Mouse (Mus musculus): ENCODE measurements around the gene Ndufa6.
"Not testable (repeated sequence)": the region's sequence is repeated elsewhere in the genome, so short reads cannot be mapped to it uniquely, and the experiment has no call there.

Ndufa6 gene

DNA sequence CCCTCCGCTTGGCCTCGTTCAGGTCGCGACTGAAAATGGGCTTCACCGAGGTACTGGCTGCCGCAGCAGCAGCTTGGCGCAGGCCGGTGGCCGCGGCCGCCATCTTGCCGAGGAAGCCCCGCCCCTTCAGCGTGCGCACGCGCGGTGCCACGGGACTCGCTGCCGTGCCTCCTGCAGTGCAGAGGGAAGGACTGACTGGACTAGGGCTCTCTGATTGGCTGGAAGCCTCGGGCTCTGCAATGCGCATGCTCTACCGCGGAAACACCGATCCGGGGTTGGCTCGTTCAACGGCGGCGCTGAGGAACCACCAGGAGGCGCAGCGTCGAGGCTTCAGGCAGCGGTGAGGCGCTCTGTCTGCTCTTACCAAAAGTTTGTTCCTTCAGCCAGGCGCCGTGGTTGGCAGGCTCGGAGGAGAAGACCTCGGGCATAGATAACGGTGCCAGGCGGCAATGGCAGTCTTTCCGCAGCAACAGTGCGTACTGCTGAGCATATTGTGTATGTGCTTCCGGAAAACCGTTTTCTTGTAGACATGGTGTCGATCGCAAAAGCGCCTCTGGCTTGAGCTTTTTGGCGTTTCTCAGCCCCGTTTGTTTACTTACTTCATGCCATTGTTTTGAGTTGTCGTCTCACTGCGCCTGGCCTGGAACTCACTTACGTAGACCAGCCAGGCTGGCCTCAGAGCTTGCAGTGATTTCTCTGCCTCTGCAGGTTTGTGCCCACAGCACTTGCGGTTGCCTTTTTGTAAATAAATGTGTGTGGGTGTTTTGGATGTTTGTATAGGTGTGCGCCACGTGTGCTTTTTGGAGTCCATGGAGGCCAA lies at the start of gene Ndufa6:
Gene Ndufa6, minus strand, starts transcription at position 197 of the 820 bp plus-strand sequence.
- DNase-seq (ENCODE audit: low spot score), result peak; percentile 99

DNA sequence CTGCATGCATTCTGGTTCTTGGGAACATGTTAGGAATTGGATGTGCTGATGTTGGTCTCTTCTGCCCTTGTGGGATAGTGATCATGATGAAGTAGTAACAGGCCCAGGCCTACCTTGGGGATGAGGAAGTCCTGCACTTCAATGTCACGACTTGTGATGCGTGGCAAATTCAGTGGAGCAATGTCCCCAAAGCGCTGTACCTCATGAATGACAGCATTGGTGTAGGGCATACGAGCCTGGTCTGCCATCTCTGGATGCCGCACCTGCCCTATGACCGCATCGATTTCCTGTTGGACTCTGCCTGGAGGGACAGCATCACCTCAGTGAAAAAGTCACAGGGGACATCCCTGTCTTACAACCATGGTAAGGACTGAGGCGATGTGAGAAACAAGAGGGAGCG lies 49.5 kb upstream of the Ndufa6 start:
- DNase-seq (ENCODE audit: low spot score), result no peak

DNA sequence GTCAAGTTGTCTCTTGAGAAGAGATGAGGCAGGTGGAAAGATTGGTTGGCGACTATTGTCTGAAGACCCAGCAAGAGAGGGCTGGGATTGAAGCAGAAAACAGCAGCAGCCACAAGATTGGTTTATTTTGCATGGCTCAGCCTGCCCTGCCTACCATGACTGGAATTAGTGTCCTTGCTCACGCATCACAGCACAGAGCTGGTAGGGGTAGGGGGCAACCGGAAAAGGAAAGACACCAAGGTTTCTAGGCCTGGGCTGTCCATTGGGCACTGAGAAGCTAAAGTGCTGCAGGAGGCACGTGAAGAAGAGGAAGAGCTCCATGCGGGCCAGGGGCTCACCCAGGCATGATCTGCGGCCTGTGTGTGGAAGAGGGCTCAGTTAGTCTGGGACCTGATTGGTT lies 48.6 kb upstream of the Ndufa6 start:
- DNase-seq (ENCODE audit: low spot score), result no peak

DNA sequence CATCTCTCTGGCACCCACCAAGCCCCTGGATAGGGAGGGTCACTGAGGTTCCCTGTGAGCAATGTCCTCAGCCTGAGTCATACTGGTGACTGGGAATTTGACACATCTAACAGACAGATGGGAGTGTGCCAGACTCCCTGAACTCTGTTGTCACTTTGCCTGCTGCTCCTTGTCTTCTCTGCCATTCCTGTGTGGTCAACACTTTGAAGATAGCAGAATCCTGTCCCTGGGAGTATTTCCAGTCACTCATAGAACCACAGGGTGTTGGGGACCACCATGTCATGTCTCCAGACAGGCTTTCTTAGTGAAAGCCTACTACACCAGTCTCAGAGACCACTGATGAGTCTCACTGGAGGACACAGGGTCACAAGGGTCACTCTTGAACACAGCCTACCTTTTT lies 48.0 kb upstream of the Ndufa6 start:
- DNase-seq (ENCODE audit: low spot score), result no peak

DNA sequence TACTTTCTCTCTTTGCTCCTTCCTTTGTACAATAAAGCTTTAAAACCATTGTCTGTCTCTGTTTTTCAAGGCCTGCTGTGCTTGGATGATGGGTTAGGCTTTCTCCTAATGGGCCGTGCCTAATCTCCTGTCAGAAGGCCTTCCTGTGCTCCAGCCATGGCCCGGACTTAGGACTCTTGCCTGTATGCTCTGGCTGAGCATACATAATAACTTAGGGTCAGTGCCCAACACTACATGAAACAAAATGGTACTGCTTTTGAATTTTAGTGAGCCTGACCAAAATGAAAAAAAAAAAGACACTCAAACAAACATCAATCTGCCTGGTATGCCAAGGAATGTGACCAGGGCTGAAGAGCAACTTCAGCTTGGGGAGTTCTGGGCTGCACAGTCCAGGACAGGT lies 47.4 kb upstream of the Ndufa6 start:
- DNase-seq (ENCODE audit: low spot score), result no peak

DNA sequence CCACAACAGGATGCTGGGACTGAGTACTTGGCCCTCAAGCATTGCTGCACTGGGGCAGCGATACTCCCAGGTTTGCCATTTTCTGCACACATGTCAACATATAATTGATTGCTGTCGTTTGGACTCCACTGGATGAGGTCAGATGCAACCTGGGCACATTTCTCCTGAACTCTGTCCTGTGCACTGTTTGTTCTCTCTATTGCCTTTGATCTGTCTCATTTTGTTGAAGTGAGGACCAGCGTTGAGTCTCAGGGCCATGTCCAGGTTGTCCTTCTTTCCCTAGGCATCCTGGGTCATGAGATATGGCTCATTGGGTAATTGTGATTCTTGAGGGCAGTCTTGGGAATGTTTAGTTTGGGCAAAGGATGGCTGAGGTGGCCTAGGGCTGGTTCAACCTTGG lies 41.8 kb upstream of the Ndufa6 start:
- not testable (repeated sequence) for DNase-seq (ENCODE audit: low spot score)

DNA sequence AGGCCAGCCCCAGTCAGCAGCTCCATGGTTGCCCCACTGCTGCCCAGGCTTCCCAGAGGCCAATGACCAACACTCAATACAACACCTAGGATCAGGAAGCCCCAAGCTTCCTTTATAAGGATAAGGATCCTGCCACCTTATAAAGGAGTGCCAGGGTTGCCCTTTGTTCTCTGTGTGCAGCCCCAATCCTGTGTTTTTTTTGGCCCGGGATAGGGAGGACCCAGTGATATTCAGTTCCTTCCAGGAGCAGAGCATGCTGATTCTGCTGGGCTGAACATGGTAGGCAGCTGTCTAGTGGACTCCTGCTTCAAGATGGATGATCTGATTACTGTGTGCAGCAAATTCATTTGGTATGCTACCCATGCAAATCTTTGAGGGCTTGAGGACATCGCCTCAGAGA lies 39.8 kb upstream of the Ndufa6 start, which contains the start of gene Cyp2d11:
Gene Cyp2d11, minus strand, starts transcription at position 101 of the 400 bp plus-strand sequence.
- DNase-seq (ENCODE audit: low spot score), result not testable (repeated sequence)

DNA sequence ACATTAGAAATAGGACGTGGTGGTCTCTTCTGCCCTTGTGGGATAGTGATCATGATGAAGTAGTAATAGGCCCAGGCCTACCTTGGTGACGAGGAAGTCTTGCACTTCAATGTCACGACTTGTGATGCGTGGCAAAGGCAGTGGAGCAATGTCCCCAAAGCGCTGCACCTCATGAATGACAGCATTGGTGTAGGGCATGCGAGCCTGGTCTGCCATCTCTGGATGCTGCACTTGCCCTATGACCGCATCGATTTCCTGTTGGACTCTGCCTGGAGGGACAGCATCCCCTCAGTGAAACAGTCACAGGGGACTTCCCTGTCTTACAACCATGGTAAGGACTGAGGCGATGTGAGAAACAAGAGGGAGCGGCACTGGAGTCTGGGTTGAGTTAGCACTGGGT lies 35.8 kb upstream of the Ndufa6 start:
- not testable (repeated sequence) for DNase-seq (ENCODE audit: low spot score)

DNA sequence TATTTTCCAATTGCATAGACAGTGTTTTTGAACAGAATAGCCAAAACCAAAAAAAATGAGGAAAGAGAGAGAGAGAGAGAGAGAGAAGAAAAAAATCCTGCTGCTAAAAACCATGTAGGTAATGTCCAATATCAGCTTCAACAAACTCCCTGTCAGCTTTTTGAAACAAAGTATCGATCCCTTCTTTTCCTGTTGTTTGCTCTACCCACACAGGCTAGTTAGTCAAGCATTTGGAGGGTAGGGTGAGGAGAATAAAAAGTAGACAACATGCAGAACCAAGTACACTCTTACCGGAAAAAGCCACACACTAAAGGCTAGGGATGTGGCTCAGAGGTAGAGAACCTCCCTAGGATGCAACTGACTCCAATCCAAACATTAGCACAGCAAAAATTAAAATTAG lies 31.6 kb upstream of the Ndufa6 start:
- no peak for DNase-seq (ENCODE audit: low spot score)

DNA sequence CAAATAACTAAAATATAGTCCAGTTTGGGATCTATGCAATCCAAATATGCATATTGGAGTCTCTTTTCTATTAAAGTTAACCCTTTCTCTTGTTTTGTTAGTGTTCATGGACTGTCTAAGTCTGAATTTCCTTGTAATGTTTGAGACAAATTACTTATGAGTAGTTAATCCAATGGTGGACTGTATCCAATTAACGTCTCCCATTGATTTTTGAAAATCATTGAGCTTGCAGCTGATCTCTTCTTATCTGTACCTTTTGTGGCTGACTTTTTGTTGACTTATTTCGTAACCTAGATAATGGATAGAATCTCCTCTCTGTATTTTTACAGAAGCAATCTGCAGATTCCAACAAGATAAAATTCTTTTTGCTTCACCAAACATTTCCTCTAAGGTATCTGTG lies 28.3 kb upstream of the Ndufa6 start:
- no peak for DNase-seq (ENCODE audit: low spot score)

DNA sequence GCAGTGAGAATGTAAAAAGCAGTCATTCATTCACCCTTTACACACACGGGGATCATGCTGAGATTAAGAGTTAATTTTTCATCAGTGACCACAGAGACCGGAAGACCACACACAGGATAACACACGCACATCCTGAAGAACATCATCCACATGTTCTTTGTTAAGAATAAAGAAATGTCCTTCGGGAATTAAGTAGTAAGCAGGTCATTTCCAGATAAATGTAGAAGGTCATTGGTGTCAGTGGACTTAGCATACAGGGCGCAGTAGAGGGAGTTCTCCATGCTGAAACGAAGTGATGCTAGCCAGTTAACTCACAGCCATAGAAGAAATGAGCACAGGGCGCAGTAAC lies 26.6 kb upstream of the Ndufa6 start:
- DNase-seq (ENCODE audit: low spot score), result no peak

DNA sequence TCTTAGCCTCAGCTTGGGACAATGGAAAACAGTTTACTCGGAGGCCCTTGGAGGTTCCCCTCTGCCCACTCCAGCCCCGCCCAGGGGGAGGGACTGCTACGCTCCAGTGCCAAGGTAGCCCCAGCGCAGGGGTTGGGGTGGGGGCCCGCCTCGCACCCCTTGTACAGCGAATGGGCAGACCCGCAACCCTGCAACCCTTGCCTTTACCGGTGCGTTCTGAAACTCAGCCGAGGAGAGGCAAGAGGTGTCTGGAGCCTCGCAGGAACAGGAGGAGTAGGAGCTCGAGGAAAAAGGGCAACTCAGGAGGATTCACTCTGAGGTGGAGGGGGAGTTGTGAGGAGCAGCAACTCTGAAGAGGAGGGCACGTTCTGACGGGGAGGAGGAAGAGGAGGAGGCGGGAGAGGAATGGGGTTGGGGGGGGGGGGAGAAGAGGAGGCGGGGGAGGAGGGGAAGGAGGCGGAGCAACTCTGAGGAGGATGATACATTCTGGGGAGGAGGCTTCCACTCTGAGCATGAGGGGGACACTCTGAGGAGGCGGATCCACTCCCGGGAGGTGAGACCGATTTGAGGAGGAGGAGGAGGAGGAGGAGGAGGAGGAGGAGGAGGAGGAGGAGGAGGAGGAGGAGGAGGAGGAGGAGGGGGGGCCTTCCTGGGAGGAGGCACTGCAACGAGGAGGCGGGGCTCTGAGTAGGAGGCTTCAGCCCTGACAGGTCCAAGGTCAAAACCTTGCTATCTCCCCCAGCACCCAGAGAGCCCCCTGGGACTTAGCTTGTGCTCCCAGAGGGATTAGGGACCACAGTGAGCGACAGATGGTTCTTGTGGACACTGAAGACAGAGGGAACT lies 26.0 kb upstream of the Ndufa6 start, which contains the start of gene Cyp2d22:
Gene Cyp2d22, minus strand, starts transcription at position 390 of the 843 bp plus-strand sequence.
- DNase-seq (ENCODE audit: low spot score), result peak; percentile 58

DNA sequence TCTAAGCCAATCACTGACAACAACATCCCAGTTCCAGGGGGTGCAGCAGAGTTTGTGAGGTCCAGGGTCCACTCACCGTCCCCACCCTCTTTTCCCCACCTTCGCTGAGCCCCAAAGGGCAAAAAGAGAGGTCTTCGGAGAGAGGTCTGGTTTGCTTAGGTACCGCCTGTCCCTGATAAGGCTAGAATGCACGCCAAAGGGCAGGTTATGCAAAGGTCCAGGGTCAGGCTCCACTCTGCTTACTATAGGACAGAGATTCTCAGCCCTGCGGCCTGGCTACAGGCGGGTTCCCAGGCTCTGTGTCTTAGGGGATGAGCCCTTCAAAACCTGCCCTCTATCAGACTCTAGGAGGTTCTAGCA lies 25.4 kb upstream of the Ndufa6 start:
- DNase-seq (ENCODE audit: low spot score), result no peak

DNA sequence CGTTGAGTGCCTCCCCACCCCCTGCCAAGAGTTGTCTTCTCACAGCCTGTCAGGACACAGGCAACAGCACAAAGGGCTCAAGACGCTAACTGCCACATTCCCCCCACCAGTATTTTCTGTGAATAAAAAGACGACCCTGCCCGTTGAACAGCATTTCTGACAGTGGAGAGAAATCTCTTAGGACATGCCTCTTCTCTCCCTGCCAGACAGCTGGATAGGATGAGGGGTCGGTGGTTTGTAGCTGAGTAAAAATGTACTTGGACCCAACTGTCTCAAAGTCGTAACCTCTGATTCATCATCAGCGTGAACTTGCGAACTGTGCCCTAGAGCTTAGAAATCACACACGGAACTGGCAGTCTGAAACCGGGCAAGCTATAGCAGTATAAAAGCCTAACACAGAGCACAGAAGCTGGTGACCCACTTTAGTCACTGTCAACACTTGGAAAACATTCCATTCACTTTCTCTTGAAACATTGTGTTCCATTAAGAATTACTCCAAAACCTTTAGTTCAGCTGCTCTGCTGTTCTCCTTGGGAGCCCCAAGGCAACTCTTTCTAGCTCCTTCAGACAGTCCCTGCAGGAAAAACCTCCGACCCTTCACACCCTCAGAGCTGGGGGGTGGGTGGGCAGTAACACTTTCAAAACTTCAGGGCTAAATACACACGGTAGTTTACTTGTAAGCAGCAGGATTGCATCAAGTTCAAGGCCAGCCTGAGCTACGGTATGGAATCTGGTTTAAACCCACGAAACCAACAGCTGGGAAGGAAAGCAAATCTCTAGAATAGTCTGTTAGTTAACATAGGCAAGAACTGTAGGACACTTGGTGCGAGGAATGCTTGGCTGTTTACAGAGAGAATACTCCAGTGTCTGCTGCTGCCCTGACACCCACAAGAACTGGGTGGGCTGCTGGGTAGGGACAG lies 24.4 kb upstream of the Ndufa6 start:
- peak; percentile 22 for DNase-seq (ENCODE audit: low spot score)

DNA sequence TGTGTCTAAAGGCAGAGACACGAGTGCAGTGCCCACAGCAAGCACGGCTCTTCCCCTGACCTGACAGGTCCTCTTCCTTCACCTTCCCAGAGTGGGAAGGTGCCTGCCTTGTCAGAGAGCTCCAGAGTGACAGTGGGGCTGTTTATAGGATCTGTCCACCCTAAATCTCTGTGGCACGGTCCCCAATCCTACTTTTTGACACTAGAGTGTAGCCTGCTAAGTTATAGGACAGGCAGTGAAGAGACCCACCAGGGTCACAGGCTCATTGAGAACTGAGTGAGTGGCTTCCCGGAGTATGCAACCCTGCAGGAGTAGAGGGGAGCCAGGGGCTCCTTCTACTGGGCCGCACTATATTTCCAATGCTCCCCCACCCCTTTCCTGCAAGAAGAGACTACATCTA lies 23.6 kb upstream of the Ndufa6 start:
- DNase-seq (ENCODE audit: low spot score), result no peak

DNA sequence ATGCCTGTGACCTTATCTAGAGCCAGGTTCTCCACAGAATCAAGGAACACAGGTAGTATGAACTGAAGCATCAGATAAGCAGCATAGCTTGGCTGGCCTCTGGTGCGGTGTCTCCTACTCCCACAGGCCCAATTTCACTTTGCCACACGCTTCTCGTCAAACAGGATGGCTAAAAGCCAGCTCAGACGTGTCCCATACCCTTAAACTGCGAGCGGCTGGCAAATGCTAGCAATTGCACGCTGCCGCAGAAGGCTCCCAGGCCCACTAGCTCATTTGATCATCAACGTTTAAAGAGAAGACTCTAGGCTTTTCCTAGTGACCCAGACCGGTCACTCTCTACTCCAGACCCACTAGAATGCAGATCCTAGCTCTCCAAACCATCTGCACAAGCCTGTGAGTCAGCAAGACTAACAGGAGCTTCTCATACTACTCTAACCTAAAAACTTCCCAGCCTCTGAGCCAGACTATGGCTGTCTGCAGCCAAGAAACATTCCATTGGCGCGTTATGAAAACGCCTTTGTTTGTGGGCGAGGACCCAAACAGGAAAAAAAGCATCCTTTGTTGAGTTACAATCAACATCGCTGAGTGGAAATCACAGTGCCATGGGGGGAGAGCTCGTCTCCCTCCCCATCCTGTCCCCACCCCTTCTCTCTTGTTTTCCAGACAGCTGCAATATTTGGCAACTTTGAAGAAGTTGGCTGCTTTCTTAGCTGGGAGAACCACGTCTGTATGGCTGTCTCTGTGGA lies 22.4 kb upstream of the Ndufa6 start:
- DNase-seq (ENCODE audit: low spot score), result no peak

DNA sequence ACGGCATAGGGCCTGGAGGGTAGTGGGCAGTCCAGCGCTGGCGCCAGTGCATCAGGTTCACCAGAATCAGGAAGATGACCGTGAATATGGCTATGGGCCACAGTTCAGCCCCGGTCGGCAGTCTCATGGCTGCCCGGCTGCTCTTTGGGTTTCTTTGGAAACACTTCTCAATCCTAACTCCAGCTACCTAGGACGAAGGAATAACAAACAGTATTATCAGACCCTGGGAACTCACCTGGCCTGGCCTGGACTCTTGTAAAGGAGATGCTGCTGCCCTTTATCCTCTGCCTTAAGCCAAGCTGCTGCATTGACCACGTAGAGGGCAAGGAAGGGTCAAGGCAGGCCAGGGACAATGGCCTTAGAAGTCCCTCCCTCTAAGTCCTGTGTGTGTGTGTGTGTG lies 21.7 kb upstream of the Ndufa6 start:
- DNase-seq (ENCODE audit: low spot score), result no peak

DNA sequence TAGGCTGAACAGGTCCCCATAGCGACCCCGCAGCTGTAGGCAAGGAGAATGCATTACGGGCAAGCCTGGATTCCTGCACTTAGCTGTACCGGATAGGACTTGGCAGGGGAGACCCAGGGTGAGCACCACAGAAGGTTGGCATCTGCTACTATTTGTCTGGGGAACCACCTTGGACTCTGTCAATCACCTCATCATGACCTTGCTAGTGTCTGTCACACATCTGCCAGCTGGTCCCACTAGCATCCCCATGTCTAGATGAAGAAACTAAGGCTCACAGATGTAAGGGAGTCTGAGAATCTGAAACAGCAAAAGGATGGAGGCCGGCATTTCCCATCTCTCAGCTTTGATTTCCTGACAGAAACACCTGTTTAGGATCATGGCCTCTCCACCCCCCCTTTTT lies 20.3 kb upstream of the Ndufa6 start:
- DNase-seq (ENCODE audit: low spot score), result no peak

DNA sequence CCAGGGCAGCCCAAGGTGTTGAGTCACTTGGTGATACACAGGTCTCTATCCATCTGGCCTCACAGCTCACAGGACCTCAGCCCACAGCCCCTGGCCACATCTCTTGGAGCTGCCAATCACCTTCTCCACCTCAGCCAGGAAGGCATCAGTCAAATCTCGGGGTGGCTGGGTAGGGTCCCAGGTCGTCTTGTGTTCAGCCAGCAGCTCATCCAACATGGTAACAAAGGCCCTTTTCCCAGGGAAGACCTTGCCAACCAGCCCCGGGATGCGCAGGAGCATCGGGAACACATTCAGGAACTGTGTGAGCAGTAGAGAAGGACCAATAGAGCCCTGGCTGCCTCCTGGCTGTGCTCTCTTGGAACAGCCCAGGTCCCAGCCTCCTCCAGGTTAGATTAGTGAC lies 18.9 kb upstream of the Ndufa6 start:
- DNase-seq (ENCODE audit: low spot score), result no peak

DNA sequence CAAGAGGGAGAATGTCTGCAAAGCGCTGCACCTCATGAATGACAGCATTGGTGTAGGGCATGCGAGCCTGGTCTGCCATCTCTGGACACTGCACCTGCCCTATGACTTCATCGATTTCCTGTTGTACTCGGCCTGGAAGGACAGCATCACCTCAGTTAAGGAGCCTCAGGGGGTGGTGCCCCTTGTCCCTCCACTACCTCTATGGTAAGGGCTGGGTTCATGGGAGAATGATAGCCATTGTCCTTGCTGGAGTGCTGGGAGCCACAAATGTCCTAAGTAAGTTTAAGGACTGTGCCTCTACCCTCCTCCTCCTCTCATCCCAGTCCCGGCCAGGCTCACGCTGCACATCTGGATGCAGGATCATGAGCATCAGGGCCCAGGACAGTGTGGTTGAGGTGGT lies 18.3 kb upstream of the Ndufa6 start:
- DNase-seq (ENCODE audit: low spot score), result no peak

DNA sequence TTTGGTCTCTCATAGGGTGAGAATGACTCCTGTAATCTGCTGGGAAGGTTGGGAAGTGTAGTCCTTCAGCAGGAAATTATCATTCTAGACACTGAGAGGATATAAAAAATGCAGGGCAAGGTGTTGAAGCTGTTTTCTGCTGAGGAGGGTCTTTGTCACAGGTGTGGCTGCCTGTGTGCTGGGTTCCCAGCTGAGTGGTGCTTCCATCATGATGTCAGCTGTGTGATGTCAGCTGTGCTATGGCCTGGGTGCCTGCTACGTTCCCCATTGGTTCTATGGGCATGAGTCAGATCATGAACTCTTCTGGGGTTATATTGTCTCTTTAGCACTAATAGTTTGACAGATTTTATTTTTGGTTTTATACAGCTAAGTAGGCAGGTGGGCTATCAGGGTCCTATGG lies 14.7 kb upstream of the Ndufa6 start:
- no peak for DNase-seq (ENCODE audit: low spot score)

DNA sequence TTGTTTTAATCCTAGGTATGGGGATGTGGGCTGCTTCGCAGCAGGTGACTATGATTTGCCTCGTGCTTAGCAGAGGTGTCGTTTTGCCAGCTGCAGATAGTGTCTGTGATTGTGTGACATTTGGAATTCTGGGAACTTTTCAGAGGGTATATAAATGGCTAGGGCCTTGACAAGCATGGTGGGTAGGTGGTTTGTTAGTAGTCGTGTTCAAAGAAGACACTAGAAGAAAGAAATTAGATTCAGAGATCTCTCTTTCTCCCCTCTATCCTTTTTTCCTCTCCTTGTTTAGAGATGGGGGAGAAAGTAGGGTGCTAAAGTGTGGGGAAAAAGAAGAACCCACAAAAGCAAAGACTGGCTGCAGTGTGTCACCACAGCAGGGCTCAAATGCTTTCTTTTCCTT lies 14.0 kb upstream of the Ndufa6 start:
- DNase-seq (ENCODE audit: low spot score), result no peak

Data from retina, embryonic 14.5 days (tissue).